Mouse (Mus musculus): ENCODE data around the gene Ciao1.
"Not testable (repeated sequence)": the region's sequence is repeated elsewhere in the genome, so short reads cannot be mapped to it uniquely, and the experiment has no call there.

The Ciao1 gene

DNA sequence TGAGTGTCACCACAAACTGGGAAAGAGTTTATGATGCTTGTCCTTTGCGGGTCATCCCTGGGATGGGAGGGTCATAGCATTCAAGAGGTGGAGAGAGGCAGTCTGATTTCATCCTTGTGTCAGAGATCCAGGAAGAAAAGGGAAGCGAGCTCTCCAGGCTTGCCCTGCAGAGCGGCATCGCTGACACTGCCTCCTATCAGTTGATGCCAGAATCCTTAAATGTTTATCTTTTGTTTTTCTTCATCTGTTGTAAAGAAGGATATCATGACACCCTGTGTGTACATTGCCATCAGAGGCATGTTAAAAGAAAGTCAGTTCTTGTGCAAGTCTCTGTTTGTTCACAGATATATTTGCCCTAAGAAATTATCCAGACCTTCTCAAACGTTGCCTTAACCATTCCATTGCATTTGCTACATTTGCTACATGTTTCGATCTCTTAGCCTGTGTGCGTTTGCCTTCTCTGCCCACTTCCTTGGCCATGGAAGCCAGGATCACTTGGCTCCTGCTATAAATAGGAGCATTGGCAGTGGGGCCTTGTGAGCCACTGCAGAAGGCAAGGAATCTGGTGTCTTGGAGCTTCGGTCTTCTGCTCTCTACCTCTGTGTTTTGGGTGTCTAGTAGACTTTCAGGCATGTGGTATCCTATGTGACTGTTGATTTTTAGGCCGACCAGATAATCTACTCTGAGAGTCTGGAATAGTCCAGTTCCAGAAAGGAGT, 2.8 kb upstream of the Ciao1 start:
- no peak for DNase-seq (ENCODE audit: low spot score)

DNA sequence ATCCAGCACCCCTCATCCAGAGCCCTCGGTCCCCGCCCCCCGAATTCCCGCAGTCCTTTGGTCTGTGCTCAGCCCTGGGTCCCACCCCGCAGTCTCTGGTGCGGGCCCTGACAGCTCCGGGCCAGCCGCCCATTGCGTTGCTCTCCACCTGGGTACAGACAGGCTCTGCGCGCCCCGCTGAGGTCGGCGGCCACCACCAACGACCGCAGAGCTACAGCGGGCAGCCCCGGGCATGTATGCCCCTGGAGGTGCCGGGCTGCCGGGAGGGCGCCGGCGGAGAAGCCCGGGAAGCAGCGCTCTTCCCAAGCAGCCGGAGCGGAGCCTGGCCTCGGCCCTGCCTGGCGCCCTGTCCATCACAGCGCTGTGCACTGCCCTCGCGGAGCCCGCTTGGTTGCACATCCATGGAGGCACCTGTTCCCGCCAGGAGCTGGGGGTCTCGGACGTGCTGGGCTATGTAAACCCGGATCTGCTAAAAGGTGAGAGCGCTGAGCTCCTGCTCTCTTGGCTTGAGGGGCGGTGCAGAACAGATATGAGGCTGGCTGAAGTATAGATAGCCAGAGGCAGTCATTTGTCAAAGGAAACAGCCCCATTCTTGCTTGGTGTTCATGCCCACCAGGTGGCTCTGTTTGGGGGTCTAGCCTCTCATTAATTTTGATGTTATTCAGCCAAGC, 853 bp upstream of the Ciao1 start:
- DNase-seq (ENCODE audit: low spot score): peak; percentile 18

DNA sequence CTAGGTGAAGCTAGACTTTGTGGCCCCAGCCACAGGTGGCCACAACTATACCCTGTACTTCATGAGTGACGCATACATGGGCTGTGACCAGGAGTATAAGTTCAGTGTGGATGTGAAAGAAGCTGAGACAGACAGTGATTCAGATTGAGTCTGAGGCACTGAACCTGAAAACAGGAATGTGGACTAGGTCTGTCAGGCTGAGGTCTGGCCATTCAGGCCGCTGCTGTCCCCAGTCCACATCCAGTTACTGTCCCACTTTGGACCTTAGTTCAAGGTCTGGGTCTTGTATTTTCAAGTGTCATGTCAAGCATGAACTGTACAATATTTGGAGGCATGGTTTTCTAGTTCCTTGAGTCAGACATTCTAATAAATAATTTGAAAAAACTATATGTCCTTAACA, 7.6 kb downstream of the Ciao1 start:
- DNase-seq (ENCODE audit: low spot score): no peak

DNA sequence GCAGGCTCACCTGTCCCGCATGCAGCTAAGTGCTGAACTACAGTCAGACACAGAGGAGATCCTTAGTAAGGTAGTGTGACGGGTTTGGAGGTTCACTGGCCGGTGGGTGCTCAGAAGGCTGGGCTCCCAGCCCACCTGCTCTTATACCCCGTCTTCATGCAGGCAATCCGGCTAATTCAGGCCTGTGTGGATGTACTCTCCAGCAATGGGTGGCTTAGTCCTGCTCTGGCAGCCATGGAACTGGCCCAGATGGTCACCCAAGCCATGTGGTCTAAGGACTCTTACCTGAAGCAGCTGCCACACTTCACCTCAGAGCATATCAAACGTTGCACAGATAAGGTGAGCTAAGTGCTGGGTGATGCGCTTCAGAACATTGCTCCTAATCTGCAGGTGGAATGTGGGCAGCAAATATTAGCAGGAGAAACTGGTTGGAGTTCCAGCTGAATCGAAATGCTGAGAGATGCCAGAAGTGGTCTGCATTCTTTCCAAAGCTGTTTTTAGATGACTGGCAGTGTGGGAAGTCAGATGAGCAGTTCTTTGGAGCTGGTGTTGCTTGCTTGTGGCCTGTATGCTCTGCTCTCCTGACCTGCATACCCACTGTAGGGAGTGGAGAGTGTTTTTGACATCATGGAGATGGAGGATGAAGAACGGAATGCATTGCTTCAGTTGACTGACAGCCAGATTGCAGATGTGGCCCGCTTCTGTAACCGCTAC, 9.6 kb downstream of the Ciao1 start:
- DNase-seq (ENCODE audit: low spot score): no peak

DNA sequence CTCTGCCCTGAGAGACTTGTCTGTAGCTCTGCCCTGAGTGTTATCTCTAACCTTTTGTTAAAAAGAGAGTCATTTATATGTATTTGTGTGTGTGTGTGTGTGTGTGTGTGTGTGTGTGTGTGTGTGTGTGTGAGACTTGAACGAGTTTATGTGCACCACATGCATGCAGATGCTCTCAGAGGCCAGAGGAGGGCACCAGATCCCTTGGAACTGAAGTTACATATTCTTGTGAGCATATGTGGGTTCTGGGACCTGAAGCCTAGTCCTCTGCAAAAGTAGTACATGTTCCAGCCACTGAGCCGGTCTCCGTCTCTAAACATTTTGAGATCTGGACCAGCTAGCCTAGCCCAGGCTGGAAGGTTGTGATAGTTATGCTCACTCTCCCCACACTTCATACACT, 22.4 kb downstream of the Ciao1 start:
- DNase-seq (ENCODE audit: low spot score): no peak

DNA sequence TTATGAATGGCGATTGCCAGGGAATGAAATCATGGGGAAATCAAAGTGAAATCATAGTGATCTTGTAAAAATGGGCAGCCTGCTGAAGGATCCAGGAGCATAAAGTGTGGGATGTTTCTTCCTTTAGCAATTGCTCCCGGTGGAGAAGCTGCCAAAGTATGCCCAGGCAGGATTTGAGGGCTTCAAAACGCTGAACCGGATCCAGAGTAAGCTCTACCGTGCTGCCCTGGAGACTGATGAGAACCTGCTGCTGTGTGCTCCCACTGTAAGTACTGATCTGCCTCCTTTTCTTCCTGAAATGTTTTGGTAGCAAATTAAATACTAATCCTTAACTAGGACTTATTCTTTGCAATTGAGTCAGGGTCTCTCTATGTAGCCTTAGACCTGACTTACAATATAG, 29.9 kb downstream of the Ciao1 start:
- DNase-seq (ENCODE audit: low spot score): no peak

DNA sequence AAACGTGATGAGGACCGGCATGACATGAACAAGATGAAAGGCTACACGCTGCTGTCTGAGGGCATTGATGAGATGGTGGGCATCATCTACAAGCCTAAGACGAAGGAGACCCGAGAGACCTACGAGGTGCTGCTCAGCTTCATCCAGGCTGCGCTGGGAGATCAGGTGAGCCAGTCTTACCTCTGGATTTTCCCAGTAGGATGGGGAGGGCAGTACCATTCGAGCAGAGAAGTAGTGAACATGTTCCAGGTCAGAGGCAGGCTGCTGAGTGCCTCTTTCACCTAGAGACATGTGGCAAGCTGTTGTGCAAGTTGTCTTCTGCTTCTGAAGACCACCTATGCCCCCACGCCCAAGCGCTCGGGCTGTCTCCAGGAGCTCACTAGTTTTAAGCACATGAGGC, 36.9 kb downstream of the Ciao1 start:
- no peak for DNase-seq (ENCODE audit: low spot score)

DNA sequence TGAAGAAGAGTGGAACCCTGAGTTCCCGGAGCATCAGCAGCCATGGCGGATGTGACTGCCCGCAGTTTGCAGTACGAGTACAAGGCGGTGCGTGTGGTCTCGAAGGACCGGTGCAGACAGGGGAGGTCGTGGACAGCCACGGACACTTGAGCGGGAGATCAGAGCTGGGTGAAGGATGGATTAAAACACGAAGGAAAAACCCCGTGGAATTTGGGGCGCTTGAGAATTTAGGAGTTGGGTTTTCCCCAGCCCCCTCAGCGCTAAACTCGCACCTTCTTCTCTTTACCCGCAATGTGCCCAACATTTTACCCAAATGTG, 39.2 kb downstream of the Ciao1 start:
- no peak for DNase-seq (ENCODE audit: low spot score)

DNA sequence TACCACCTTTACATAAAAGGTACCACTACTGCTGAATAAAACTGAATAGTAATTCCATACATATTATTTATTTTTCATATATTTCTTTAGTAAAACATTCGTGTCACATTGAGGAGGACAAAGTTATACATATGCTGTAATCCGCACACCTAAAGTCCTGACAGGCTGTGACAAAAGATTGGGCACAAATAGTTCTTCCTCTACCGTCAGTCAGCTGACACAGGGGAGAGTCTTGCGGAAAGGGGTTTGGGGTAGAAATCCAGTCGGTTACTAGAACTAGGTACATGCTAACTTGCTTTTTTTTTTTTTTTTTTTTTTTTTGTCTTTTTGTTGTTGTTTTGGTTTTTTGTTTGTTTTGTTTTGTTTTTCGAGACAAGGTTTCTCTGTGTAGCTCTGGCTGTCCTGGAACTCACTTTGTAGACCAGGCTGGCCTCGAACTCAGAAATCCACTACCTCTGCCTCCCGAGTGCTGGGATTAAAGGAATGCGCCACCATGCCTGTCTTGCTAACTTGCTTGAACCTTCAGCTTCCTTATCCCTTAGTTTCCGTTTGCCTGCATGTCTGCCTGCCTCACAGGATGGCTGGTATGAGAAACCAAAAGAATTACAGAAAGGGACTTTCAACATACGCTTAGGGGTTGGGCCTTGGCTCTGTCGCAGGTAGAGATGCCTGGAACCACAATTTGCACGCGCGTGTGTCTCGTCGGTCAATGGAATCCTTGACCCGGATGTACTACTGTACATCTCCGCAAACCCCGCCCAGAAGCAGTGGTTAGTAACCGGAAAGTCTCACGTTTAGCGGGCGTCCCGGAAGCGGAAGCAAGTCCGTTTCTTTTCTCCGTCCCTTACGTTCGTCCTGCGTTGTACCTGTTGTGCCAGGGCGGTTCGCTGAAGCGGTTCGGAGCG, 39.8 kb downstream of the Ciao1 start, which contains the start of the genes 1810024B03Rik and Snrnp200:
Gene 1810024B03Rik (minus strand): TSS at position 734 of the 905 bp plus-strand sequence.
Gene Snrnp200 (plus strand): TSS at position 840 of the 905 bp plus-strand sequence.
- DNase-seq (ENCODE audit: low spot score): peak; percentile 73

DNA sequence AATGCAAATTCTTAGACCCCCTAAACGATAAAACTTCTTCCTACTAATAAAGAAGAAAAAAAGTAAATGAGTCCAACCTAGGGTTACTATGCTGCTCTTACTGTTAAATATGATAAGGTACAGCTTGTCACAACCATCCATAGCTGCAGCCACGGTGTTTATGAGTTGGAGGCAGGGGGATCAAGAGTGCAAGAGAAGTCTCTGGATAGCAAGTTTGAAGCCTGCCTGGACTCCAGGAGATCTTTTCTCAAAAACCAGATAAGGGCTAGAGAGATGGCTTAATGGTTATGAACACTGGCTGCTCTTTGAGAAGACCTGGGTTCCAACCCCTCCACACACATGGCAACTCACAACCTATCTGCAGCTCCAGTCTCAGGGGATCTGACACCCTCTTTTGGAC, 40.7 kb downstream of the Ciao1 start:
- DNase-seq (ENCODE audit: low spot score): no peak

DNA sequence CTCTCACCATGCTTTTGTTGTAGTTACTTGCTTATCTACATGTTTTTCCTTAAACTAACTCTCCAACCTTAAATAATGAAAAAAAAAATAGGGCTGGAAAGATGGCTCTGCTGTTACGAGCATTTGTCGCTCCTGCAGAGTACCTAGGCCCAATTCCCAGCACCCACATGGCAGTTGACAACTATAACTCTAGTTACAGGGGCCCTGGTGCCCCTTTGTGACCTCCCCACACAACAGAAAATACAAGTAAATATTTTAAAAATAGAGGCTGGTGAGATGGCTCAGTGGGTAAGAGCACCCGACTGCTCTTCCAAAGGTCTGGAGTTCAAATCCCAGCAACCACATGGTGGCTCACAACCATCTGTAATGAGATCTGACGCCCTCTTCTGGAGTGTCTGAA, 41.7 kb downstream of the Ciao1 start:
- not testable (repeated sequence) for DNase-seq (ENCODE audit: low spot score)

DNA sequence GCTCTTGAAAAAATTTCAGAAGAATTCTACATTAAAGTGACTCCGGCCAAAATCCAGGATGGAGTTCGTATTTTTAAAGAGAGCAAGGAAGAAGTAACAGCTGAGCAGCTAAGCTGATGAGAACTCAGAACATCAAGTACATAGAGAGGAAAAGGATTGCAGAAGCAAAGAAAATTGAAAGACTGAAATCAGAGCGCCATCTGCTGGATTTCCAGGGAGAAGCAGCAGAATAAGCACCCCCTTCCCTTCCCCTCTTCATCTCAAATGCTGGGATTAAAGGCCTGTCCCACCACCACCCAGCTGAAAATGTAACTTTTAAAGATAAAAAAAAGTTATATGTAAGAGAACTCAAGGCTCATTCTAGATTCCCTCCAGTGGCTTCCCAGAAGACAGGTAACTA, 42.7 kb downstream of the Ciao1 start:
- no peak for DNase-seq (ENCODE audit: low spot score)

Measured in urinary bladder, postnatal 10 days (tissue).